30 mouse cellular contexts compared by ENCODE assay signal in genomic region chr6:115580810-115581209, GRCm38 (mm10). TPM values are rescaled to one million over a fixed set of nuclear protein-coding genes. Genes with fewer than 3 reads are reported as not detected.
"Had no signal": no experiment of that assay in that cellular context is flagged by ENCODE, and none has a peak within 500 bp of the region (broad histone marks: within the 10 kb centered on the region; RNA-seq: fewer than 3 reads in every experiment).

No protein-coding gene starts in this region.

- ATAC-seq: forebrain, embryonic 13.5 days; forebrain, embryonic 14.5 days; forebrain, embryonic 15.5 days; forebrain, embryonic 16.5 days; forebrain, postnatal 0 days had no signal

- H3K27ac ChIP-seq: embryonic facial prominence, embryonic 10.5 days; embryonic facial prominence, embryonic 12.5 days; embryonic facial prominence, embryonic 13.5 days; embryonic facial prominence, embryonic 15.5 days; forebrain, embryonic 10.5 days; forebrain, embryonic 12.5 days; forebrain, embryonic 13.5 days; forebrain, embryonic 15.5 days; heart, adult 2 months; heart, embryonic 10.5 days had no signal

- H3K4me2 ChIP-seq: embryonic facial prominence, embryonic 12.5 days; embryonic facial prominence, embryonic 13.5 days; embryonic facial prominence, embryonic 15.5 days; forebrain, embryonic 12.5 days; forebrain, embryonic 13.5 days; forebrain, embryonic 15.5 days had no signal

- H3K27me3 ChIP-seq: embryonic facial prominence, embryonic 12.5 days; embryonic facial prominence, embryonic 13.5 days; embryonic facial prominence, embryonic 15.5 days; forebrain, embryonic 12.5 days; forebrain, embryonic 13.5 days; forebrain, embryonic 15.5 days had no signal

- DNase-seq: cerebellum, adult 9-10 months; cerebellum, adult 9-11 months; cerebellum, postnatal 10 days; cerebellum, postnatal 14 days; cerebellum, postnatal 25 days; cerebellum, postnatal 36 days; embryo, embryonic 11 days; forebrain, postnatal 0 days; gastrocnemius, postnatal 10 days; gastrocnemius, postnatal 25 days; gastrocnemius, postnatal 36 days; heart, adult 11 months; heart, adult 18-20 months; heart, adult 2 months had no signal

- H3K4me3 ChIP-seq: embryonic facial prominence, embryonic 10.5 days; embryonic facial prominence, embryonic 12.5 days; embryonic facial prominence, embryonic 13.5 days; embryonic facial prominence, embryonic 15.5 days; erythroblast, embryonic 14.5 days; forebrain, embryonic 10.5 days; forebrain, embryonic 12.5 days; forebrain, embryonic 13.5 days; forebrain, embryonic 15.5 days; heart, adult 2 months; heart, embryonic 10.5 days had no signal

- H3K9ac ChIP-seq: embryonic facial prominence, embryonic 12.5 days; embryonic facial prominence, embryonic 13.5 days; embryonic facial prominence, embryonic 15.5 days; forebrain, embryonic 12.5 days; forebrain, embryonic 13.5 days; forebrain, embryonic 15.5 days; forebrain, postnatal 0 days had no signal

- H3K4me1 ChIP-seq: embryonic facial prominence, embryonic 10.5 days; embryonic facial prominence, embryonic 12.5 days; embryonic facial prominence, embryonic 13.5 days; embryonic facial prominence, embryonic 15.5 days; forebrain, embryonic 10.5 days; forebrain, embryonic 12.5 days; forebrain, embryonic 13.5 days; forebrain, embryonic 15.5 days had no signal

- H3K9me3 ChIP-seq: embryonic facial prominence, embryonic 10.5 days; embryonic facial prominence, embryonic 12.5 days; embryonic facial prominence, embryonic 13.5 days; embryonic facial prominence, embryonic 15.5 days; forebrain, embryonic 10.5 days; forebrain, embryonic 12.5 days; forebrain, embryonic 13.5 days; forebrain, embryonic 15.5 days; heart, embryonic 10.5 days had no signal

RNA-seq across cellular contexts. Expression of gene Mkrn2os, which starts 11.6 kb away (rescaled TPM):
- total RNA-seq: common myeloid progenitor, adult 5-6 weeks; gastrocnemius, adult 8-10 months; granulocyte monocyte progenitor cell, adult 5-6 weeks had no signal
- polyA plus RNA-seq: cortical plate, adult 2 months; erythroblast, embryonic 14.5 days had no signal
